Mouse (Mus musculus) brain, embryonic 14.5 days (tissue): Measurements from ENCODE around the gene Fam20c.

ENCODE experiments used
- CTCF ChIP-seq: fragments of 200-500 bp; IDR thresholded peaks from 2 replicates; pipeline ENCODE4 v1.5.1; 2012; ENCODE audit warnings: inconsistent platforms, mild to moderate bottlenecking, moderate library complexity, borderline replicate concordance; ENCODE audit not compliant: insufficient read depth, insufficient read length; ENCODE audit errors: extremely low read depth
- POLR2A ChIP-seq: fragments of 200-500 bp; IDR thresholded peaks from 2 replicates; pipeline ENCODE4 v1.6.1; 2012; ENCODE audit warnings: mild to moderate bottlenecking, inconsistent platforms, borderline replicate concordance; ENCODE audit not compliant: poor library complexity, insufficient read depth, insufficient read length, severe bottlenecking; ENCODE audit errors: extremely low read depth

GRCm38 (mm10) chr5:138776346-138776745, 22.0 kb downstream of the Fam20c start:
- TF ChIP-seq POLR2A: no peak
- TF ChIP-seq CTCF: no peak
